Mouse (Mus musculus) thymus, adult 2 months (tissue): ENCODE results near the gene Car10.

Experiments used
- CTCF ChIP-seq: fragments of 200-500 bp; IDR thresholded peaks from 2 replicates; pipeline ENCODE4 v1.5.1; 2012; ENCODE audit warnings: mild to moderate bottlenecking, control low read depth, low read length, moderate library complexity, borderline replicate concordance; ENCODE audit not compliant: control insufficient read depth, poor library complexity, insufficient read depth; ENCODE audit errors: extremely low read depth
- POLR2A ChIP-seq: fragments of 200-500 bp; IDR thresholded peaks from 2 replicates; pipeline ENCODE4 v1.6.1; 2012; ENCODE audit warnings: mild to moderate bottlenecking, low read length, control low read depth, moderate library complexity; ENCODE audit not compliant: control insufficient read depth, poor library complexity, insufficient read depth; ENCODE audit errors: extremely low read depth

GRCm38 (mm10) chr11:93562330-93562865 lies 464.6 kb downstream of the Car10 start:
- TF ChIP-seq CTCF (no peak), POLR2A (no peak)
